Mouse (Mus musculus) Patski (cell line): ENCODE results near the gene Hnrnpa1. TPM values are rescaled to one million over a fixed set of nuclear protein-coding genes. Genes with fewer than 3 reads are reported as not detected.
A peak's percentile ranks its signal among the peaks of the same experiment; 100 is the strongest.
"Not testable (repeated sequence)": the region's sequence is repeated elsewhere in the genome, so short reads cannot be mapped to it uniquely, and the experiment has no call there.

ENCODE experiments used
- ATAC-seq: fragments of 100-300 bp; one replicate; pipeline ENCODE4 v1.8.0; 2021
- CTCF ChIA-PET: fragments of 350-600 bp; sonication (Branson Sonifier 250); formaldehyde crosslinking; loops from one replicate; lab custom pipeline; 2022; ENCODE audit warnings: inconsistent platforms; lab: Charles Lee
- POLR2A ChIA-PET: fragments of 350-600 bp; sonication (Branson Sonifier 250); formaldehyde crosslinking; loops from one replicate; lab custom pipeline; 2022; ENCODE audit warnings: antibody characterized with exemption, inconsistent platforms; lab: Charles Lee
- DNase-seq: peaks from one replicate; pipeline ENCODE4 v3.0.0-alpha.2; 2011; ENCODE audit warnings: low read depth, low spot score
- H3K27me3 ChIP-seq: fragments of 371-371 bp; one replicate; pipeline ENCODE4 v1.5.1; 2021
- CTCF ChIP-seq: fragments of 100-300 bp; IDR thresholded peaks from one replicate; pipeline ENCODE4 v1.5.1; 2021
- in situ Hi-C: fragments of 300-500 bp; cut with MboI; formaldehyde crosslinking; loops from 3 replicates; pipeline ENCODE4 v1.11.1; 2018; ENCODE audit warnings: low pct_unique_long_range_greater_than_20kb, mixed read lengths
- polyA plus RNA-seq: library from polyadenylated mRNA; unstranded; gene quantifications from one replicate; pipeline ENCODE4 v1.2.3, GENCODE M21; 2021

The Hnrnpa1 gene
- polyA plus RNA-seq, 1 experiment from 2014 or later = 667 TPM

DNA sequence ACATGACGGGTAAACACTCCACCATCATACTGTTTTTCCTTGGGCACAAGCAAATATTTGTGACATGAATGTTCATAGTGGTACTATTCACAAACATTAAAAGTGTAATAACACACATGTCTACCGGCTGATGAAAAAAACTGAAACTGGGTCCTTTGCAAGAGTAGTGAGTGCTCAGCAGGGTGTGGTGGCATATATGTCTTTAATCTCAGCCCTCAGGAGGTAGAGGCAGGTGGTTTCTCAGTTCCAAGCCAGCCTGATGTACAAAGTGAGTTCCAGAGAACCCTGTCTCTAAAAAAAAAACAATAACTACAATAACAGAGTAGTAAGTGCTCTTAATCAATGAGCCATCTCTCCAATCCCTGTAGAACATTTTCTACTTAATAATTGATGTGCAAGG is 24.6 kb downstream of the Hnrnpa1 start:
- ChIA-PET POLR2A (no interaction called here), CTCF (no interaction called here)
- no peak for DNase-seq
- no peak for TF ChIP-seq CTCF
- no peak for ATAC-seq
- peaks cover 4% of the 10 kb centered on the region for H3K27me3 ChIP-seq
- in situ Hi-C loops = no loop called here

DNA sequence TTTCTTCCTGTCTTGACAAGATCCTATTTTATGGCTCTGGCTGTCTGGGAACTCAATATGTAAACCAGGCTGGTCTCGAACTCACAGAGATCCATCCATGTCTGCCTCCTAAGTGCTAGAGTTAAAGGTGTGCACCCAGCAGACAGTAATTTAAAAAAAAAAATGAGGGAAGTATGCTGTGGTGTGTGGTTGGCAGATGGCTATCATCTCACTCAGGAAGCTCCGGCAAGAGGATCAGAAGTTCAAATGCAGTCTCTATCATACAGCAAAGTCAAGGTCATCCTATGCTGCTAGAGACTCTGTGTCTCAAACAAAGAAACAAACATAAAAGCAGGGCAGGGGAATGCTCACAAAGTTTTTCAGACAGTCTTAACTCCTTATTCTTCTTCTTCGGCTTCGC is 28.7 kb downstream of the Hnrnpa1 start:
- H3K27me3 ChIP-seq = peaks cover 4% of the 10 kb centered on the region
- no peak for ATAC-seq
- no peak for TF ChIP-seq CTCF
- in situ Hi-C loops = no loop called here
- CTCF ChIA-PET = interaction anchor here (0.9 to 1.1 kb wide), 3 partner anchors 9 to 55 kb away, joined by 3 read pairs; partner anchors contain the start of gene Nfe2
- DNase-seq = no peak
- POLR2A ChIA-PET = no interaction called here

DNA sequence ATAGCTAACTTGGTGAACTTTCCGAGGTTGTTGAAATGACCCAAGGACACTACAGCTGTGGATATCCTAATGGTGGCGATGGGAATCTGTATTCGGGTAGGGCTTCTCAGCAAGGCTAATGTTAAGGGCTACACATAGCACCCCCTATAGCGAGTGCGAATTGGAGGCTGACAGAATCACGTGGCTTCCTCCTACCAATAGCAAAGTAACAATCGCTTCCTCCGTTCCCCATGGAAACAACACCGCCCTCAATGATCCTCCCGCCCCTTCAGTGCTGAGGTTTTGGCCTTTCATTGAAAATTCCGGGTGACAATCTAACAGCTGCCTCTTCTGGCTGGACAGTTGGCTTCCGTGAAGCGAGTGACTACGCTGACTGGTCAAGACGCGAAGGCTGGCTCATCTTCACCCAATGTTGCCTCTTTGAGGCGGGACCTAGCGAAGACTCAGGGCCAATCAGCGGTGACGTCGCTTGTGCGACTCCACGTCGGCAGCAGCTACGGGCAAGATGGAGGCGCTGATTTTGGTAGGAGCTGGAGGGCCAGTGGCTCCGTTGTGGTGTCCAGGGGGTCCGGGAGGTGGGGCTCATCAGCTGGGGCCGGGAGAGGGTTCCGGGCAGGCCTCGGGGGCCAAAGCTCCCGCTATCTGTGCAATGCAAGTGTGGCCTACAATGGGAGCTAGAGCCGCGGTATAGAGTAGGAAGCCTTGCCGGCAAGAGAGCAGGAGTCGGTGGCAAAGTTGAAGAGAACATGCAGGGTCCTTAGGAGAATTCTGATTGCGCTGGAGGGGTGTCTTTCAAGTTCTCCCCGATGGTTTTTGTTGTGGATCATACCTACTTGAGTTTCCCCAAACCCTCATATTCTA is 32.4 kb downstream of the Hnrnpa1 start, which contains the start of gene Copz1:
Gene Copz1 (plus strand): TSS at position 296 of the 861 bp plus-strand sequence.
- in situ Hi-C loops = no loop called here
- ChIA-PET CTCF (interaction anchor here (1.0 to 2.5 kb wide), 14 partner anchors 9 to 95 kb away, joined by 3 to 11 read pairs (median 4); no protein-coding TSS in a partner anchor), POLR2A (interaction anchor here (0.9 kb wide), 1 partner anchor 12 kb away, joined by 3 read pairs; no protein-coding TSS in a partner anchor)
- ATAC-seq = peak; percentile 98
- peak; percentile 94 for DNase-seq
- no peak for TF ChIP-seq CTCF
- H3K27me3 ChIP-seq = no peaks in the 10 kb centered on the region

DNA sequence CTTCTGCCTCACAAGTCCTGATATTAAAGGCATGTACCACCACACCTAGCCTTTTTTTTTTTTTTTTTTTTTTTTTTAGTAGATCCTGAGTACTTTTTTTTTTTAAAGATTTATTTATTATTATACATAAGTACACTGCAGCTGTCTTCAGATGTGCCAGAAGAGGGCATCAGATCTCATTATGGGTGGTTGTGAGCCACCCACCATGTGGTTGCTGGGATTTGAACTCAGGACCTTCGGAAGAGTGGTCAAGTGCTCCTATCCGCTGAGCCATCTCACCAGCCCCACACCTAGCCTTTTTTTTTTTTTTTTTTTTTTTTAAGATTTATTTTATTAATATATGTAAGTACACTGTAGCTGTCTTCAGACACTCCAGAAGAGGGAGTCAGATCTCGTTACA is 35.7 kb downstream of the Hnrnpa1 start:
- TF ChIP-seq CTCF = peak; percentile 22
- ATAC-seq, H3K27me3 ChIP-seq, CTCF ChIA-PET, DNase-seq, in situ Hi-C loops, POLR2A ChIA-PET: not testable (repeated sequence)

DNA sequence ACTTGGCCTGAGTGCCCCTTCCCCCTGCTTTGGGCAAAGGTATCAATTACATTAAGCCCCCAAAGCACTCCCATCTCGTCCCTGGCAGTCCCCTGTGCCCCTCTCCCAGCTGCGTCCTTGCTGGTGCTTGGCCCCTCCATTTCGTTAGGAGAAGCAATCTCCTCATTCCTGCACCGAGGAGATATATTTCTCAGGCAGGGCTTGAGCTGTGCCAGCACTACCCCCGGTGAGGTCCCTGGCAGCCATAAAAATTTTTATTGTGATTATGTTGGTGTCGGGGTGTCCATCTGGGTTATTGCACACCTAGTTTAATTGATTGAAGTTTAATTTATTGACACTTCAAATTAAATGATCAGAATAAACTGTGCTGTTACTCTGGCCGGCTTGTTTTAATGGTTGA is 37.7 kb downstream of the Hnrnpa1 start:
- H3K27me3 ChIP-seq = no peaks in the 10 kb centered on the region
- TF ChIP-seq CTCF = no peak
- ATAC-seq = no peak
- in situ Hi-C loops = no loop called here
- ChIA-PET CTCF (interaction anchor here (3.0 to 3.4 kb wide), 2 partner anchors 18 to 28 kb away, joined by 12 read pairs; no protein-coding TSS in a partner anchor), POLR2A (no interaction called here)
- DNase-seq = no peak

DNA sequence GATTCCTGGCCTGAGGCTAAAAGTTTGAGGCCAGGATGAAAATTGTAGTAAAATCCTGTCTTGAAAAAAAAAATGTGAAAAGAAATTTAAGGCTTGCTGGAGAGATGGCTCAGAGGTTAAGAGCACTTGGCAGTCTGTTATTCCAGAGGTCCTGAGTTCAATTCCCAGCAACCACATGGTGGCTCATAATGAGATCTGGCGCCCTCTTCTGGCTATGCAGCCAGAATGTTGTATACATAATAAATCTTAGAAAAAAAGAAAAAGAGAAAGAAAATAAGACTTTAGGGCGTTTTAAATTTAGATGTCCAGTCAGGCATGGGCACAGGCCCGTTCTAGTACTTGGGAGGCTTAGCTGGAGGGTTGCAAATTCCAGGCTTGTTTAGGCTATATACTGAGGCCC is 39.5 kb downstream of the Hnrnpa1 start:
- no peak for ATAC-seq
- ChIA-PET CTCF (interaction anchor here (1.0 to 7.9 kb wide), 10 partner anchors 8 to 94 kb away, joined by 3 to 116 read pairs (median 6); partner anchors contain the start of gene Gpr84), POLR2A (interaction anchor here (0.7 kb wide), 1 partner anchor 37 kb away, joined by 4 read pairs; no protein-coding TSS in a partner anchor)
- TF ChIP-seq CTCF = peak; percentile 81
- H3K27me3 ChIP-seq = no peaks in the 10 kb centered on the region
- DNase-seq = no peak
- in situ Hi-C loops = no loop called here

DNA sequence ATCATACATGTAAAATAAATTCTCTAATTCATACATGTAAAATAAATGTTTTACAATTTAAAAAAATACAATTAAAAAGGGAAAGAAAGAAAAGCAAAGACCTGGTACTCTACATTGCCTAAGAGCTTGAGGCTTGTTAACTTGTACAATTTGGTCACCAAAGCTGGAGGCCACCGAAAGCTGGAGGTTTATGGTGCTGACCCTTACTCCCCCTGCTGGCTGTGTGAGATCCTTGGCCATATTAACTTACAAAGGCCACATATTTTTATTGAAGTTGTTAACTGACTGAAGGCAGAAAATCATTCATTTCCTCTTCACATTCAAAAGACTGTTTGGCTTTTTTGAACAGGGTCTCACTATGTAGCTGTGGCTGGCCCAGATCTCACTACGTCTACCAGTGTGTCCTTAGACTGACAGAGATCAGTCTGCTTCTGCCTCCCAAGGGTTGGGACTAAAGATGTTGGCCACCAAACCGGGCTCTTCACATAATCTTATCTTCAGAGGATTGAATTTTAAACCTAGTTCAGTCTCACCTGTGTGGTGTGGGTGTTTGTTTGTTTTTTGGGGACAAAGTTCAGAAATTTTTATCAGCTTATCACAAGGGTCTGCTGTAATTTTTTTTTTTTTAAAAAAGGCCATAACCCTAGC is 40.7 kb downstream of the Hnrnpa1 start:
- DNase-seq = no peak
- in situ Hi-C loops = no loop called here
- POLR2A ChIA-PET = no interaction called here
- H3K27me3 ChIP-seq = no peaks in the 10 kb centered on the region
- CTCF ChIA-PET = interaction anchor here (0.7 to 7.9 kb wide), 17 partner anchors 8 to 103 kb away, joined by 3 to 116 read pairs (median 5); partner anchors contain the start of genes Copz1 and Gpr84
- no peak for ATAC-seq
- peak; percentile 82 for TF ChIP-seq CTCF

DNA sequence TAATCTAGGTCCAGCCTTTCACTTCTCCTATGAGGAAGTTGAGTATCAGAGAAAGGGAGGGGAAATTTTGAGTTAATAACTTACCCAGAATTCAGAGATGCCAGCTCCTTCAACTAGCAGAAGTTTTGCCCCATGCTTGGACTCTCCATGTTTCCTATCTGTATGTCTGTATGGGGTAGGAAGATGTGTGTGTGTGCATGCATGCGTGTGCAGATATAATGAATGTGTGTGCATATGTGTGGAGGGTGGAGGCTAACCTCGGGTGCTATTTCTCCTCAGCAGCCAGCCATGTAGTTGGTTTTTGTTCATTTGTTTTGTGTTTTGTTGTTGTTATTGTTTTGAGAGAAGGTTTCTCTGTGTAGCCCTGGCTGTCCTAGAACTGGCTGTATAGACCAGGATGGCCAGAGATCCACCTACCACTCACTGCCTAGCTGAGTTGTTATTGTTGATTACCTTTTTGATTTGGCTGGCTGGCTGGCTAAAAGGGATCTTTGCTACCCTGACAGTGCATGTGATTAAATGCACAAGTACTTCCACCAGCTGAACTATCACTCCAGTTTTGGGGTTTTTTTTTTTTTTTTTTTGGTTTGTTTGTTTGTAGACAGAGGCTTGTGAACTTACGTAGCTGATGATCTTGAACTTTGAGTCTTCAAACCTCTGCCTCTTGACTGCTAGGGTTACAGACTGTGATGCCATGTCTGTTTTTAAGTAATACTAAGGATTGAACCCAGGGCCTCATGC is 41.4 kb downstream of the Hnrnpa1 start:
- in situ Hi-C loops = no loop called here
- CTCF ChIA-PET = interaction anchor here (0.7 to 7.9 kb wide), 16 partner anchors 9 to 104 kb away, joined by 3 to 116 read pairs (median 5); partner anchors contain the start of genes Copz1 and Gpr84
- POLR2A ChIA-PET = no interaction called here
- TF ChIP-seq CTCF = no peak
- no peak for ATAC-seq
- H3K27me3 ChIP-seq = no peaks in the 10 kb centered on the region
- no peak for DNase-seq

DNA sequence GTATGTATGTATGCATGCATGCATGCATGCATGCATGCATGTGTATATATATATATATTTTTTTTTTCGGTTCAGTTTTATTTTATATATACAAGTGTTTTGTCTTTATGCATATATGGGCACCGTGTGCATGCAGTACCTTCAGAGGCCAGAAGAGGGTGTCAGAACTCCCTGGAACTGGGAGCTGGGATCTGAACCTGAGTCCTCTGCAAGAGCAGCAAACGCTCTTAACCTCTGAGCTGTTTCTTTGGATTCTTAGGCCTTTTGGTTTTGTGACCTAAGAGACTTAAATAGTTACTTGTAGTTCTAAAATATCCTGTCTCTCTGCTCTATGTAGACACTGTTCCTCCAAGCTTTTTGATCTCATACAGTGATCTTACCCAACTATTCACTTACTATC is 43.8 kb downstream of the Hnrnpa1 start:
- ATAC-seq = no peak
- DNase-seq = no peak
- no peaks in the 10 kb centered on the region for H3K27me3 ChIP-seq
- in situ Hi-C loops = no loop called here
- ChIA-PET CTCF (interaction anchor here (0.7 to 7.9 kb wide), 22 partner anchors 9 to 542 kb away, joined by 3 to 116 read pairs (median 4); partner anchors contain the start of genes Copz1 and Gpr84), POLR2A (no interaction called here)
- peak; percentile 82 for TF ChIP-seq CTCF
